1 mouse cellular context compared by ENCODE assay signal in the genomic region with DNA sequence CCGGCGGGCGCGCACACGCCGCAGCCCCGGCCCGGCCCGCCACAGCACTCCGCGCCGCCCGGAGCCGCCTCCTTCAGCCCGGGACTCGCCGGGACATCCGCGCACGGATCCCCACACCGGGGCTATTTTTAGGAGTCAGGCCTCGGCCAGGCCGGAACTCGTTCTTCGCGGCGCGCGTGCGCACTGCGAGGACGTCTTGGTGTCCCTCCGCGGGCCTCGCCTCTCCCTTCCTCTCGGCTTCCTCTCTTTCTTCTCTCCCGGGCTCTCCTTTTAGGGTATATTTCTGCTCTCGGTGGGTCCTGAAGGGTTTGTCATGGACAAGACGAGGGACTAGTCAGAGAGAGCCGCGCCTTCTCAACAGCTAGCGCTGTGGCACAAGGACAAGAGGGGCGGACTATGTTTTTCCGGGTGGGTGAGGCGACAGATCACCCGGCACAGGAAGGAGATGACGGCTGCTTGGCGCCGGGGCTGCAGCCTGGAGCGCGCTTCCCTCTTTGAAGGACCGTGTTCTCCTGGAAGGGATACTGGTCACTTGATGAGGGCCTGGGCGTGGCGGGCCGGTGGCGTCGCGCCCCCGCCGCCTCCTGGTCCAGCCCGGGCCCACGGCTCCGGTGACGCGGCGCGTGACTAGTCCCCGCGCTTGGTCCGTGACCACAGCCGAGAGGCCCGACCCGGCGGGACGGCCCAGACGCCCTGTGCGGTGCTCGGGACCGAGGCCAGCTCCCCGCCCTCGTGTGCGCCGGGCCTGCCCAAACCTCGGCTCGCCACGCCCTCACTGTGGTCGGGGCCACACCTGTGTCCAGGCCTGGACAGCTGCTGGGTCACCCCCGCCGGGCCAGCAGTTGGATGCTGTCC.
A peak's percentile ranks its signal among the peaks of the same experiment; 100 is the strongest.
TF ChIP-seq lines count a peak whose summit lies in the region.

Mef2a (minus strand) TSS at position 130 of the 855 bp plus-strand sequence.

TF ChIP-seq in CH12.LX, 34 proteins besides CTCF, POLR2A, EP300 and RAD21 (continued from another document):
- TF ChIP-seq SIN3A (IDR thresholded peaks at IDR 0.05; ENCODE audit: low read length) (peak; percentile 81), NELFE (IDR thresholded peaks at IDR 0.05; ENCODE audit: low read depth, low read length) (peak; percentile 71), MXI1 (IDR thresholded peaks at IDR 0.05; ENCODE audit: low read depth, low read length) (peak; percentile 73), ZC3H11A (IDR thresholded peaks at IDR 0.05; ENCODE audit: low read depth, low read length) (no peak), MEF2A (IDR thresholded peaks at IDR 0.05; ENCODE audit: borderline replicate concordance, low read depth, low read length) (peak; percentile 100), TCF12 (IDR thresholded peaks at IDR 0.05; ENCODE audit: low read depth, low read length) (peak; percentile 91), MAX (IDR thresholded peaks at IDR 0.05; ENCODE audit: low read length) (peak; percentile 77), ZNF384 (IDR thresholded peaks at IDR 0.05; ENCODE audit: low read depth, low read length) (no peak), ETS1 (conservative IDR thresholded peaks at IDR 0.05; ENCODE audit: low read depth, low read length) (peak; percentile 64), MAFK (IDR thresholded peaks at IDR 0.05; ENCODE audit: insufficient replicate concordance, low read length) (0 out of 2 replicates have a peak, but pooled peaks have one; percentile 37), ZKSCAN1 (IDR thresholded peaks at IDR 0.05; ENCODE audit: borderline replicate concordance, low read depth, low read length) (peak; percentile 37; the same call in 1 of the 2 replicates), TBP (conservative IDR thresholded peaks at IDR 0.05; ENCODE audit: low read depth, low read length) (peak; percentile 83; the same call in 1 of the 2 replicates), KAT2A (IDR thresholded peaks at IDR 0.05; ENCODE audit: insufficient replicate concordance, low read length) (peak; percentile 97), RCOR1 (conservative IDR thresholded peaks at IDR 0.05; ENCODE audit: low read depth, low read length) (0 out of 2 replicates have a peak, but pooled peaks have one; percentile 50), JUN (IDR thresholded peaks at IDR 0.05; ENCODE audit: insufficient read depth, low read depth, low read length) (no peak), CHD1 (IDR thresholded peaks at IDR 0.05; ENCODE audit: low read depth, low read length) (no peak), USF2 (conservative IDR thresholded peaks at IDR 0.05; ENCODE audit: low read depth, low read length) (no peak), CHD2 (IDR thresholded peaks at IDR 0.05; ENCODE audit: low read length) (peak; percentile 65; the same call in 1 of the 2 replicates), E2F4 (IDR thresholded peaks at IDR 0.05; ENCODE audit: insufficient replicate concordance, low read depth, low read length) (no peak), JUND (conservative IDR thresholded peaks at IDR 0.05; ENCODE audit: low read depth, low read length) (no peak), PAX5 (IDR thresholded peaks at IDR 0.05; ENCODE audit: low read length) (no peak), SMC3 (IDR thresholded peaks at IDR 0.05; ENCODE audit: low read depth, low read length) (peak; percentile 21)
